Mouse (Mus musculus): ENCODE data around the gene Actl7a.

The Actl7a gene

DNA sequence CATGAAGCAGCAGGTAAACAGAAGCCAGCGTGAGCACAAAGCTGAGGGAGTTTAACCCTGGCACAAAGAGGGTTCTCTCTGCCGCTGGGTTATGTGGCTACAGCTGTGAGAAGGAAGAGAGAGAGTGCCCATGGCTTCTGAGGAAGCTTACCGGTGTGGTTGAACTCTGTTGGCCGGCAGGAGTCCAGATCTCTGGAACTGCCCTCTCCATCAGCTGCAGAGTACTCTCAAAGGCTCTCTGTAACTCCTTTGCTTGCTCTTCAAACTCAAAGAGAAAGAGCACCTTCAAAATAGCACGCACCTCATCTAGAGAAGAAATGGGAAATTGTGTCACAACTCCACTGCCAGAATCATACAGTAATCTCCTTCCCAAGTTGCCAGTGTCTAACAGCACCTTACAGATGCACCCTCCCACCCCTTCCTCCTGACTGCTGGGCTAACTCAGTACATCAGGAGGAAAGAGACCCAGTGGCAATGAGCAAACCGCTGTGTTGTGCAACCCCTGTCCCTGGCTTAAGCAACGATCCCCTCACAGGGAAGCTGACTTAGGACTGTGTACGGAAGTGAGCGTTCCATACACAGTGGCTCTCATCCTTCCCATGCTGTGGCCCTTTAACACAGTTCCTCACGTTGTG is 13.9 kb downstream of the Actl7a start:
- DNase-seq (ENCODE audit: inconsistent age in 2 of 2, low spot score in 1 of 2), result no peak

GRCm38 (mm10) chr4:56757693-56758092 is 14.5 kb downstream of the Actl7a start:
- DNase-seq (ENCODE audit: inconsistent age in 2 of 2, low spot score in 1 of 2), result no peak

DNA sequence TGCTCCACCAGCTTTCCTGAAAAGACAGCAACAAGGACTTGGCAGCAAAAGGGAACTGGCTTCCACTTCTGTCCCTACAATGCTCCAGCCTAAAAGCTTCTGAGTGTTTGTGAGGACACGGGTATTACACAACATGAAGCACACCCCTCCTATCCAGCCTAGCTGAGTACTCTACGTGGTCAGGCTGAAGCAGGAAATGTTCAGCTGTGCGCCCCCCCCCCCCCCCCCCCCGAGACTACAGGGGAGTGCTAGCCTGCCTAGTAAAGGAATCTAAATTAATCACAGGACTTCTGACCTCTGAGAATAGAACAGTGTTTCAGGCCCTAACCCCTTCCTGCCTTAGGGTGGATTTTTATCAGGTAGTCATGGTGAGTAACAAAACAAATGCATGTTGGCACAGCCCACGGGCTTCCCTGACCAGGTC is 24.7 kb downstream of the Actl7a start:
- DNase-seq (ENCODE audit: inconsistent age in 2 of 2, low spot score in 1 of 2), result no peak

- DNase-seq (ENCODE audit: inconsistent age in 2 of 2, low spot score in 1 of 2), result no peak
Measured at GRCm38 (mm10) chr4:56768913-56769312, 25.7 kb downstream of the Actl7a start.

DNA sequence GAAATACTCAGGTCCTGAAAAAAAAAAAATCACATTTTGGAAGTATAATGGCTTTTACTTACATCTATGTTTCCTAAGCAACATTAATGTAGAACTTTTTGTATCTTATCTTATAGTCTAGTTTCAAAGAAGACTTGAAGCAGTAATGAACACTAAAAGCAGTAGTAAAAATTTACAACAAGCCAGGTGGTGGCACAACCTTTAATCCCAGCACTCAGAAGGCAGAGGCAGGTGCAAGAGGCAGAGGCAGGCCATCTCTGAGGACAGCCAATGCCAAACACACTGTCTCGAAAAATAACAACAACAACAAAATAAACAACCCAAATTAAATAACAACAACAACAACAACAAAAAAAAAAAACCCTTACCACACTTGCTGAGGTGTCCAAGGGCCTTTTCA is 27.9 kb downstream of the Actl7a start:
- no peak for DNase-seq (ENCODE audit: inconsistent age in 2 of 2, low spot score in 1 of 2)

GRCm38 (mm10) chr4:56791373-56791772 is 48.2 kb downstream of the Actl7a start:
- DNase-seq (ENCODE audit: inconsistent age in 2 of 2, low spot score in 1 of 2), result no peak

Measured in adrenal gland, adult (tissue).